Mouse (Mus musculus) midbrain, embryonic 15.5 days (tissue): Measurements from ENCODE around the gene Otud6a. TPM values are rescaled to one million over a fixed set of nuclear protein-coding genes. Genes with fewer than 3 reads are reported as not detected.

Source experiments
- ATAC-seq: fragments of 200-750 bp; cut with Nextera tagmentation; replicated peaks from 2 replicates; pipeline ENCODE4 v1.8.0; 2017; ENCODE audit warnings: moderate TSS enrichment
- H3K27ac ChIP-seq: fragments of 300-500 bp; sonication (generic); 2 replicates; pipeline ENCODE4 v1.5.1; 2015; ENCODE audit warnings: mild to moderate bottlenecking, inconsistent platforms
- H3K27me3 ChIP-seq: fragments of 300-500 bp; sonication (generic); replicated peaks from 2 replicates; pipeline ENCODE4 v1.6.1; 2015; ENCODE audit warnings: inconsistent platforms
- H3K36me3 ChIP-seq: fragments of 300-500 bp; sonication (generic); replicated peaks from 2 replicates; pipeline ENCODE4 v1.6.1; 2015; ENCODE audit warnings: inconsistent platforms
- H3K4me1 ChIP-seq: fragments of 300-500 bp; sonication (generic); 2 replicates; pipeline ENCODE4 v1.6.1; 2015; ENCODE audit warnings: inconsistent platforms
- H3K4me2 ChIP-seq: fragments of 300-500 bp; sonication (generic); 2 replicates; pipeline ENCODE4 v1.6.1; 2015; ENCODE audit warnings: inconsistent platforms, mild to moderate bottlenecking, moderate library complexity
- H3K4me3 ChIP-seq: fragments of 300-500 bp; sonication (generic); 2 replicates; pipeline ENCODE4 v1.5.1; 2015; ENCODE audit warnings: mild to moderate bottlenecking, inconsistent platforms
- H3K9ac ChIP-seq: fragments of 300-500 bp; sonication (generic); 2 replicates; pipeline ENCODE4 v1.6.1; 2015; ENCODE audit warnings: mild to moderate bottlenecking, inconsistent platforms
- H3K9me3 ChIP-seq: fragments of 300-500 bp; sonication (generic); 2 replicates; pipeline ENCODE4 v1.6.1; 2016; ENCODE audit warnings: inconsistent platforms
- WGBS: fragments of 180-500 bp; shearing (Covaris S2); methylation state at CpG from one replicate; pipeline ENCODE4 v1.1.7; 2015; ENCODE audit warnings: mixed read lengths; 5-methylcytosine and 5-hydroxymethylcytosine counted together
- microRNA counts: library from miRNA; unstranded; fragments of <30 nt; microRNA quantifications from one replicate; lab custom pipeline; 2016
- microRNA-seq: library from miRNA; unstranded; fragments of <30 nt; microRNA quantifications from one replicate; pipeline ENCODE4, GENCODE M21; 2016
- polyA plus RNA-seq: library from polyadenylated mRNA; unstranded; fragments of >200 nt; fragmentation: Nextera tagmentation; extraction: Ambion mirVana; gene quantifications from 2 replicates; pipeline ENCODE4 v1.2.1, GENCODE M21; 2015

Gene Otud6a
- polyA plus RNA-seq, 1 experiment from 2014 or later = not detected

GRCm38 (mm10) chrX:100471491-100471890, 42.7 kb downstream of the Otud6a start:
- Histone ChIP-seq H3K27me3 (peaks cover 5% of the 10 kb centered on the region; the same call in 1 of the 2 replicates), H3K9ac (no peak overlapping the region), H3K27ac (no peak overlapping the region), H3K36me3 (no peaks in the 10 kb centered on the region), H3K4me1 (no peaks in the 10 kb centered on the region), H3K4me3 (no peak overlapping the region), H3K9me3 (no peaks in the 10 kb centered on the region), H3K4me2 (no peak overlapping the region)
- 85% methylated on average over 3 of the region's 3 CpGs for WGBS
- ATAC-seq = no peak

GRCm38 (mm10) chrX:100475569-100476223, 46.9 kb downstream of the Otud6a start:
- Histone ChIP-seq H3K9me3 (no peaks in the 10 kb centered on the region), H3K4me1 (no peaks in the 10 kb centered on the region), H3K27me3 (peaks cover 5% of the 10 kb centered on the region; the same call in 1 of the 2 replicates), H3K4me2 (no peak overlapping the region), H3K4me3 (no peak overlapping the region), H3K36me3 (no peaks in the 10 kb centered on the region), H3K9ac (no peak overlapping the region), H3K27ac (no peak overlapping the region)
- ATAC-seq = no peak
- 74% methylated on average over 4 of the region's 4 CpGs for WGBS

MicroRNA genes within 50 kb of the gene (microRNA counts, 519-probe panel; counts per million panel counts)
- microRNA mmu-miR-676 (lab: Ali Mortazavi, UCI) = 2,776 counts per million, percentile 61 among the panel's probes with 10 or more counts

Small RNAs within 50 kb of the gene (microRNA-seq; reads per million reads assigned to microRNA genes)
- gene Mir676 = 735 reads per million, percentile 77 among the genes with 10 or more reads in this experiment

Other genes starting within 250 kb of the Otud6a start
- 0.10 and 0.37 TPM in 2 replicates for gene Awat2, start 13.7 kb downstream of the Otud6a start, polyA plus RNA-seq
- 23.2 and 24.9 TPM in 2 replicates for gene Igbp1, start 65.3 kb downstream of the Otud6a start, polyA plus RNA-seq
- gene Dgat2l6, start 95.8 kb downstream of the Otud6a start, polyA plus RNA-seq = 0.05 TPM in 1 of 2 replicates, not detected in the other
- gene Awat1, start 143.2 kb downstream of the Otud6a start, polyA plus RNA-seq = not detected in 2 replicates
- gene P2ry4, start 165.9 kb downstream of the Otud6a start, polyA plus RNA-seq = not detected in 2 replicates
- not detected in 2 replicates for gene Arr3, start 176.5 kb downstream of the Otud6a start, polyA plus RNA-seq
- 4.0 and 4.6 TPM in 2 replicates for gene Kif4, start 196.7 kb downstream of the Otud6a start, polyA plus RNA-seq
- gene Pdzd11, start 197.6 kb downstream of the Otud6a start, polyA plus RNA-seq = 94.0 and 98.2 TPM in 2 replicates